Mouse (Mus musculus) heart, postnatal 25 days (tissue): ENCODE measurements at regions not wholly inside any gene's neighbourhood (a gene's known extent, or its start where the extent isn't known, plus 50 kb on each side); places are given as distances from the start of the nearest gene placed in this dataset.
"Not testable (repeated sequence)": the region's sequence is repeated elsewhere in the genome, so short reads cannot be mapped to it uniquely, and the experiment has no call there.

Experiments used
- DNase-seq: peaks from one replicate; pipeline ENCODE4 v3.0.0; 2022; ENCODE audit warnings: low spot score
- intact Hi-C: fragments of 180-260 bp; cut with DNase I; formaldehyde crosslinking; loops from one replicate; pipeline ENCODE4 v1.15.1; 2025

GRCm38 (mm10) chr12:71638246-71638645, 192.6 kb upstream of the Daam1 start:
- DNase-seq, result no peak
- intact Hi-C loops, result no loop called here

- DNase-seq, result peak; percentile 24
- intact Hi-C loops, result no loop called here
Measured at GRCm38 (mm10) chr12:71640058-71640501, 190.8 kb upstream of the Daam1 start.

GRCm38 (mm10) chr12:71641486-71641885, 189.4 kb upstream of the Daam1 start:
- intact Hi-C loops, result no loop called here
- no peak for DNase-seq

GRCm38 (mm10) chr12:71642797-71643337, 188.0 kb upstream of the Daam1 start:
- no peak for DNase-seq
- intact Hi-C loops, result no loop called here

- no peak for DNase-seq
- intact Hi-C loops, result no loop called here
Measured at GRCm38 (mm10) chr12:71651251-71651650, 179.6 kb upstream of the Daam1 start.

GRCm38 (mm10) chr12:71693346-71694038, 137.4 kb upstream of the Daam1 start:
- DNase-seq, result no peak
- intact Hi-C loops, result no loop called here

GRCm38 (mm10) chr12:71701753-71702152, 129.1 kb upstream of the Daam1 start:
- intact Hi-C loops, result loop anchor here (2.0 to 10.0 kb wide), 2 partner anchors 257 to 391 kb away; no protein-coding TSS in a partner anchor

GRCm38 (mm10) chr12:71702181-71702580, 128.7 kb upstream of the Daam1 start:
- intact Hi-C loops, result loop anchor here (2.0 to 10.0 kb wide), 2 partner anchors 257 to 391 kb away; no protein-coding TSS in a partner anchor
- no peak for DNase-seq

More at GRCm38 (mm10) chr12:71701753-71702152, 129.1 kb upstream of the Daam1 start:
- DNase-seq, result no peak

- intact Hi-C loops, result loop anchor here (2.0 to 10.0 kb wide), 2 partner anchors 259 to 393 kb away; no protein-coding TSS in a partner anchor
- no peak for DNase-seq
Measured at GRCm38 (mm10) chr12:71703146-71703902, 127.6 kb upstream of the Daam1 start.

- DNase-seq, result no peak
- intact Hi-C loops, result loop anchor here (10.0 kb wide), 1 partner anchor 260 kb away; no protein-coding TSS in a partner anchor
Measured at GRCm38 (mm10) chr12:71704431-71704830, 126.4 kb upstream of the Daam1 start.

- intact Hi-C loops, result loop anchor here (1.0 to 10.0 kb wide), 3 partner anchors 201 to 511 kb away; no protein-coding TSS in a partner anchor
- DNase-seq, result peak; percentile 19
Measured at GRCm38 (mm10) chr12:71707727-71708369, 123.0 kb upstream of the Daam1 start.

- DNase-seq, result no peak
- intact Hi-C loops, result no loop called here
Measured at GRCm38 (mm10) chr12:71714606-71715005, 116.3 kb upstream of the Daam1 start.

- not testable (repeated sequence) for DNase-seq
Measured at GRCm38 (mm10) chr12:71718412-71718811, 112.5 kb upstream of the Daam1 start.

GRCm38 (mm10) chr12:71718911-71719310, 112.0 kb upstream of the Daam1 start:
- no peak for DNase-seq
- intact Hi-C loops, result no loop called here

More at GRCm38 (mm10) chr12:71718412-71718811, 112.5 kb upstream of the Daam1 start:
- intact Hi-C loops, result not testable (repeated sequence)

- intact Hi-C loops, result no loop called here
Measured at GRCm38 (mm10) chr12:71725140-71725539, 105.7 kb upstream of the Daam1 start.

GRCm38 (mm10) chr12:71725713-71726336, 105.1 kb upstream of the Daam1 start:
- intact Hi-C loops, result no loop called here
- DNase-seq, result peak; percentile 17

More at GRCm38 (mm10) chr12:71725140-71725539, 105.7 kb upstream of the Daam1 start:
- no peak for DNase-seq

GRCm38 (mm10) chr12:71743345-71743744, 87.5 kb upstream of the Daam1 start:
- intact Hi-C loops, result no loop called here
- DNase-seq, result no peak

- DNase-seq, result no peak
- intact Hi-C loops, result no loop called here
Measured at GRCm38 (mm10) chr12:71746011-71746410, 84.9 kb upstream of the Daam1 start.

- intact Hi-C loops, result no loop called here
- DNase-seq, result no peak
Measured at GRCm38 (mm10) chr12:71747386-71747785, 83.5 kb upstream of the Daam1 start.
